Mouse (Mus musculus) heart, embryonic 13.5 days (tissue): ENCODE data around the gene Zbtb34. TPM values are rescaled to one million over a fixed set of nuclear protein-coding genes. Genes with fewer than 3 reads are reported as not detected.
A peak's percentile ranks its signal among the peaks of the same experiment; 100 is the strongest.

Source experiments
- ATAC-seq: fragments of 200-750 bp; cut with Nextera tagmentation; 2 replicates; pipeline ENCODE4 v1.8.0; 2017; ENCODE audit warnings: moderate TSS enrichment; ENCODE audit not compliant: insufficient number of reproducible peaks, low FRiP score, low TSS enrichment; ENCODE audit errors: extremely low read depth
- H3K27ac ChIP-seq: fragments of 300-500 bp; sonication (generic); replicated peaks from 2 replicates; pipeline ENCODE4 v1.5.1; 2015; ENCODE audit warnings: moderate library complexity, mild to moderate bottlenecking, inconsistent platforms
- H3K27me3 ChIP-seq: fragments of 300-500 bp; sonication (generic); replicated peaks from 2 replicates; pipeline ENCODE4 v1.6.1; 2015; ENCODE audit warnings: mild to moderate bottlenecking, inconsistent platforms
- H3K36me3 ChIP-seq: fragments of 300-500 bp; sonication (generic); 2 replicates; pipeline ENCODE4 v1.6.1; 2015; ENCODE audit warnings: mild to moderate bottlenecking, inconsistent platforms
- H3K4me1 ChIP-seq: fragments of 300-500 bp; sonication (generic); 2 replicates; pipeline ENCODE4 v1.6.1; 2015; ENCODE audit warnings: inconsistent platforms
- H3K4me2 ChIP-seq: fragments of 300-500 bp; sonication (generic); 2 replicates; pipeline ENCODE4 v1.6.1; 2015; ENCODE audit warnings: inconsistent platforms, mild to moderate bottlenecking, moderate library complexity
- H3K4me3 ChIP-seq: fragments of 300-500 bp; sonication (generic); 2 replicates; pipeline ENCODE4 v1.5.1; 2015; ENCODE audit warnings: moderate library complexity, mild to moderate bottlenecking, inconsistent platforms
- H3K9ac ChIP-seq: fragments of 300-500 bp; sonication (generic); 2 replicates; pipeline ENCODE4 v1.6.1; 2015; ENCODE audit warnings: inconsistent platforms, mild to moderate bottlenecking, moderate library complexity
- H3K9me3 ChIP-seq: fragments of 300-500 bp; sonication (generic); 2 replicates; pipeline ENCODE4 v1.6.1; 2016; ENCODE audit warnings: inconsistent platforms
- WGBS: fragments of 180-500 bp; shearing (Covaris S2); methylation state at CpG from one replicate; pipeline ENCODE4 v1.1.7; 2015; ENCODE audit warnings: mixed read lengths; 5-methylcytosine and 5-hydroxymethylcytosine counted together
- microRNA-seq: library from miRNA; unstranded; fragments of <30 nt; microRNA quantifications from one replicate; pipeline ENCODE4, GENCODE M21; 2016
- polyA plus RNA-seq: library from polyadenylated mRNA; unstranded; fragments of >200 nt; fragmentation: Nextera tagmentation; extraction: Ambion mirVana; gene quantifications from 2 replicates; pipeline ENCODE4 v1.2.1, GENCODE M21; 2015

The Zbtb34 gene
- polyA plus RNA-seq, 1 experiment from 2014 or later: 3.5 TPM

DNA sequence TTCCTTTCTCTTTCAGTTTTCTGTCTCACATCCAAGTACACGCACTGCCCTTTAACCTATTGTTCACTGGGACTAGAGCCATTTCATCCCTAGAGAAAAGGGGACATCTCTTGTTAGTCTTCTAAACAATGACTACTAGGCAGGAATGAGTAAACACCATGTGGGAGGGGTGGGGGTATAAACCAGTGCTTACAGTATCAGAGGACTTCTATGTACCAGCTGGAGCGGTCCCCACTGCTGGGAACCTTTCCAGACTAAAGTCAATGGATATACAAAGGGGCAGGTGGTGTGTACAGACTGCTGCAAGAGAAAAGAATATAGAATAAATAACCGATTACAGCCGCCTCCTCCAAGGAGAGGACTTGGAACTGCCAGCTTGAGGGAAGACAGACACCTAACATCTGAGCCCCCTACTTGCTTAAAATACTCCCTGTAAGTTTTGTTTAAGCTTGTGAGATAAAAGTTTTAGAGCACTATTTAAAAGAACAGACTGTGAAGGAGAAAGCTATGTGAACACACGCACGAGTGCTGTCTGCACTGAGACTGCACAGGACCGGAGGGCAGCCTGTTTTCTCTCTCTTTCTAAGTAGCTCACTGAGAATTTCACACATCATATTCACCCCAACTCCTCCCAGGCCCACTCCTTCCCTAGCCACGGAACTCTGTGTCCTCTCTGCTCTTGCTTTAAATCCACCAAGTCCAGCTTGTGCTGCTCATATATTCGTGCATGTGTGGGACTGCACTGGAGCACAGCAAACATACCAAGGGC is 65.2 kb downstream of the Zbtb34 start:
- 42% methylated on average over 9 of the region's 9 CpGs for WGBS
- Histone ChIP-seq H3K27me3 (no peaks in the 10 kb centered on the region), H3K27ac (peak overlapping the region; percentile 30), H3K9ac (peak overlapping the region; percentile 24; the same call in 1 of the 2 replicates), H3K9me3 (no peaks in the 10 kb centered on the region), H3K4me3 (no peak overlapping the region), H3K4me2 (peak overlapping the region; percentile 22; the same call in 1 of the 2 replicates), H3K36me3 (no peaks in the 10 kb centered on the region), H3K4me1 (peaks cover 37% of the 10 kb centered on the region)
- no peak for ATAC-seq

GRCm38 (mm10) chr2:33364656-33365055 is 66.5 kb downstream of the Zbtb34 start:
- H3K4me1 ChIP-seq: peaks cover 38% of the 10 kb centered on the region
- H3K36me3 ChIP-seq: no peaks in the 10 kb centered on the region
- 81% methylated on average over 4 of the region's 4 CpGs for WGBS
- no peak overlapping the region for H3K9ac ChIP-seq
- H3K4me2 ChIP-seq: no peak overlapping the region
- H3K4me3 ChIP-seq: no peak overlapping the region
- H3K27me3 ChIP-seq: no peaks in the 10 kb centered on the region
- no peaks in the 10 kb centered on the region for H3K9me3 ChIP-seq
- no peak for ATAC-seq
- H3K27ac ChIP-seq: no peak overlapping the region

- Histone ChIP-seq H3K36me3 (no peaks in the 10 kb centered on the region), H3K9me3 (no peaks in the 10 kb centered on the region), H3K4me2 (no peak overlapping the region), H3K4me3 (no peak overlapping the region), H3K4me1 (peaks cover 38% of the 10 kb centered on the region), H3K27me3 (no peaks in the 10 kb centered on the region), H3K9ac (no peak overlapping the region), H3K27ac (no peak overlapping the region)
- no peak for ATAC-seq
- 80% methylated on average over 4 of the region's 4 CpGs for WGBS
Measured at GRCm38 (mm10) chr2:33363890-33364289, 67.2 kb downstream of the Zbtb34 start.

- Histone ChIP-seq H3K4me1 (peaks cover 30% of the 10 kb centered on the region), H3K36me3 (no peaks in the 10 kb centered on the region), H3K9me3 (no peaks in the 10 kb centered on the region), H3K27ac (no peak overlapping the region), H3K27me3 (no peaks in the 10 kb centered on the region), H3K9ac (no peak overlapping the region), H3K4me3 (no peak overlapping the region), H3K4me2 (no peak overlapping the region)
- WGBS: 49% methylated on average over 9 of the region's 9 CpGs
- ATAC-seq: no peak
Measured at GRCm38 (mm10) chr2:33361139-33361716, 69.9 kb downstream of the Zbtb34 start.

DNA sequence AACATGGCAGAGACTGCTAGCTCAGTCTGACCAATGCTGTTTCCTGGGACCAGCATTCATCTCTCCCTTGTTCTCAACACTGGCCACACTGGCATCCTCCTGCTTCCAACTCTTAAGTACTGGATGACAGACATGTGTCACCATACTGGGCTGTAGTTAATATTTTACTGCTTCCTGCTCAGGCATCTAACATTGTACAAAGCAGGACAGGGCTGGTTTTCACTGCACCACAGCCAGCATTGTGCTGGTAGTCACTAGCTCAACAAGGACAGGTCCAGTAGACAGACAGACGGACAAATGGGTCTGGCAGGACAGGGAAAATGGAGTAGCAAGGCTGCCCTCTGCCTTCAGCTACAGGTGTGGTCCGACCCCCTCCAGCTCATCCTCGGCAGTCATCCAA is 70.6 kb downstream of the Zbtb34 start:
- no peaks in the 10 kb centered on the region for H3K36me3 ChIP-seq
- peaks cover 23% of the 10 kb centered on the region for H3K4me1 ChIP-seq
- no peak overlapping the region for H3K4me2 ChIP-seq
- H3K9ac ChIP-seq: no peak overlapping the region
- H3K9me3 ChIP-seq: no peaks in the 10 kb centered on the region
- no peak overlapping the region for H3K27ac ChIP-seq
- WGBS: 73% methylated on average over 3 of the region's 3 CpGs
- H3K4me3 ChIP-seq: no peak overlapping the region
- no peak for ATAC-seq
- no peaks in the 10 kb centered on the region for H3K27me3 ChIP-seq

GRCm38 (mm10) chr2:33359184-33359583 is 71.9 kb downstream of the Zbtb34 start:
- no peaks in the 10 kb centered on the region for H3K36me3 ChIP-seq
- no peaks in the 10 kb centered on the region for H3K9me3 ChIP-seq
- no peak overlapping the region for H3K4me3 ChIP-seq
- H3K9ac ChIP-seq: no peak overlapping the region
- WGBS: 83% methylated on average over 8 of the region's 8 CpGs
- H3K27ac ChIP-seq: no peak overlapping the region
- no peak for ATAC-seq
- H3K4me2 ChIP-seq: no peak overlapping the region
- H3K4me1 ChIP-seq: peaks cover 18% of the 10 kb centered on the region
- no peaks in the 10 kb centered on the region for H3K27me3 ChIP-seq

DNA sequence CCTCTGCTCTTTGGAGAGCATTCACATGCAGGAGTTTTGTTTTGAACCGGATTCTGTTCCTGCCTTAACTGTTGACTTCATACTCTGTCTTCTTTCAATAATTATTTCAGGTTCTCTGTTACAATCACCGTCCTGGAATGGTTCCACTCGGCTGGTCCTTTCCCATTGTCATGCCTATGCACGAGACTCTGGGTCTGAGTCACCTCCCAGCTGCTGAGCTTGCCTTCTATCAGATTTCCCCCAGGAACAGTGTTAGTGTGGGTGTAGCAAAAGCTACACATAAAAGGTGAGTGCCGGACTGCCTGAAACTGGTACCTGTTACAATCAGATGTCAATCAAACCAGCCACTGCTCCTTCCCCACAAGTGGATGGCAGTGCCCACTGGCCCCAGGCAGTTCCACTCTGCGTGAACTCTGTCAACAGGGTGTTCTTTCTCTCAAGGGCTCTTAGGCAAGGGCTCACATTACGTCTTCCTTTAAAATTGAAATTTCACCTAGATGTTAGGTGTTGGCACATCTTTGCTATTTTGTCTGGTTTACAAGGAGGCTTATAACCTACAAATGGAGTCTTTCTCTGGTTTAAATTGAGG is 73.8 kb downstream of the Zbtb34 start:
- ATAC-seq: no peak
- no peaks in the 10 kb centered on the region for H3K36me3 ChIP-seq
- H3K4me3 ChIP-seq: no peak overlapping the region
- no peaks in the 10 kb centered on the region for H3K27me3 ChIP-seq
- H3K4me1 ChIP-seq: peaks cover 18% of the 10 kb centered on the region
- WGBS: 73% methylated on average over 7 of the region's 7 CpGs
- no peak overlapping the region for H3K27ac ChIP-seq
- H3K4me2 ChIP-seq: no peak overlapping the region
- H3K9ac ChIP-seq: no peak overlapping the region
- H3K9me3 ChIP-seq: no peaks in the 10 kb centered on the region

Small RNA genes lying within 50 kb of the gene (microRNA-seq; reads per million reads assigned to microRNA genes)
- not detected for gene Gm25998

Other genes starting within 250 kb of the Zbtb34 start
- gene Angptl2, start 215.3 kb downstream of the Zbtb34 start, polyA plus RNA-seq: 55.4 and 59.0 TPM in 2 replicates
- 3.7 and 3.9 TPM in 2 replicates for gene Ralgps1, start 59.8 kb downstream of the Zbtb34 start, polyA plus RNA-seq
- 10.3 and 10.5 TPM in 2 replicates for gene Zbtb43, start 37.2 kb upstream of the Zbtb34 start, polyA plus RNA-seq
- gene Lmx1b, start 209.2 kb upstream of the Zbtb34 start, polyA plus RNA-seq: not detected in 2 replicates